Mouse (Mus musculus) adrenal gland, postnatal 25 days (tissue): ENCODE results near the gene Adamts20. TPM values are rescaled to one million over a fixed set of nuclear protein-coding genes. Genes with fewer than 3 reads are reported as not detected.
"Not testable (repeated sequence)": the region's sequence is repeated elsewhere in the genome, so short reads cannot be mapped to it uniquely, and the experiment has no call there.

Experiments
- DNase-seq: peaks from one replicate; pipeline ENCODE4 v3.0.0; 2021; ENCODE audit warnings: mixed read lengths
- long read RNA-seq: library from polyadenylated mRNA; stranded (forward); transcript quantifications from one replicate; pipeline ENCODE4 v2.0.0, GENCODE M21; 2021
- total RNA-seq: library from RNA; stranded (reverse); gene quantifications from 2 replicates; pipeline ENCODE4 v1.2.3, GENCODE M21; 2021

Adamts20 gene
- 1.8 and 2.3 TPM in 2 replicates for total RNA-seq
- long read RNA-seq, full-length matches to known transcripts = 3 of 4 reads
- long read RNA-seq, partial matches to known transcripts = 0 of 4 reads
- long read RNA-seq, other reads (novel, unspliced or antisense) = 1 of 4 reads

DNA sequence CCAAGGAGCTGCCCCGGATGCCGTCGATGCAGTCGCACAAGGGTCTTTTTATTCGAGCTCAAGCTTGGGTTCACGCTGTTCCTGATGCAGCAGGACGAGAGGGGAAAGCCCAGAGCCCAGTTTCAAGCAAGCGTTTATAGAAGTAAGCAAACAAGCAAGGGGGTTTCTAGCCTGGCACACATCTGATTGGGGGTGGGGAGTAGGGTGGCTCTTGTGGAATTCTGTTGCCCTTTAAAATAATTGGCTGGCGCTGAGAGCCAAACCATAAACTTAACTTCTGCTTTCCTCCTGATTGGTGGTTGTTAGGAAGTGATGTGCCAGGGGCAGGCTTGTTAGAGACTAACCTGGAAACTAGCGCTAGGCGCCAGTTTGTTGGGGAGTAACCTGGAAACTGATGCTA lies at the start of gene Adamts20:
Gene Adamts20, minus strand, starts transcription at position 101 of the 400 bp plus-strand sequence.
- DNase-seq = no peak

DNA sequence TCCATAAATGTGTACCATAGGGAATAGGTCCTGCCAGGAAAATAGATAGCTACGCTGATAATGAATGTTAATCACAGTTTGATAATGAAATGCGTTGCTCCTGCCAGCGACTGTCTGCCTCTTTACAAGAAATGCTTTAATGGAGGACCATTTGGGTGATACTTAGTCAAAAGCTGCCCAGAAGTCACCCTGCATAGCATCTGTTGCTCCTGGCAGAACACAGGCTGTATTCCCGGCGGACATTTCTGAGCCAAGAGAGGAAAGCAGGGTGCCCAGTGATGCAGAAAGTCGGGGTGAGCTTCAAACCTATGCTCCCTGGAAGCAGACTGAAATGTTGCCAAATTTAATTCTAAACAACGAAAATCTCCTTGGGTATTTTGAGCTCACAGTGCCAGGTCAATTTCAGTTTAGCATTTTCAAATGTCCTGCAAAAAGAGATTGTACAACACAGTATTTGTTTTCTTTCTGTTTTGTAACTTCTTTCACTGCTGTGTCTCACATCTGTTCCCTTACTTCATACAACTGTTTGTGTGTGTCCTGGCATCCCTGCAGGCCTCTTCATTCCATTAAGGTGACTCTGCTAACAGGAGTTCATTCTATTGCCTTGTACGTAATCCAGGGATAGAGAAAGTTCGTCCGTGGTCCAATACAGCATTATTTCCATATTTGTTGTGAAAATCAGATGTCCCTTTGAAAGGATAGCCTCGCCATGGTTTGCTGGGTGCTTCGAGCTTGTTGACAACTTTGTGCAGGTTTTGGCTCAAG lies 38.4 kb upstream of the Adamts20 start:
- DNase-seq = no peak

DNA sequence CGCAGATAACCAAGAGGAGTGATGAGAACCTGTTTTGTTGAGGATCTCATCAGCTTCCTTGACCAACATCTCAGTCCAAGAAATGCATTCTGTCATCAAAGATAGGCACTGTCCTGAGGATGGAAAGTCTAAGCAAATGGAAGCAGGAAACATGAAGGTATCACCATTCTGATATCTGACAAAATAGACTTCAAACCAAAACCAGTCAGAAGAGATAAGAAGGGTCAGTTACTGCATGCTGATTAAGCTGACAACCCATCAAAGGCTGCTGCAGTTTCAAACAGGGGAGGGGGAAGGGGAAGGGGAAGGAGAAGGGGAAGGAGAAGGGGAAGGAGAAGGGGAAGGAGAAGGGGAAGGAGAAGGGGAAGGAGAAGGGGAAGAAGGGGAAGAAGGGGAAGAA lies 34.0 kb upstream of the Adamts20 start:
- DNase-seq = no peak

DNA sequence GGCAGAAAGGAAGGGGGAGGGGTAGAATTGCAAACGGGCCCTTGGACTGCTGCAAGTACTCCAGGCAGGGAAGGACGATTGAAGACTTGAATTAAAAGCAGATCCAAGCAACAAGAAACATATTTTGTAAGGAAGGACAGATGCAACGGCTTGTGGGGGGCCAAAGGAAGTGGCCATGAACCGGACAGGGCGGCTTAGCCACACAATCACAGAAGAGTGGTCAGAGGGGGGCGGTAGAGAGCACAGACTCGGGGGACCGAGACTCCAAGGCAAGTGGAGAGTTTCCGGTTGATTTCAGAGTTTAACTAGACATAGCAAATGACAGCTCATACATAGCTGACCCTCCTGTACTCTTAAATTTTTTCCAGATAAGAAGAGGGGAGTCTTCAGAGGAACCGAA lies 30.7 kb upstream of the Adamts20 start:
- DNase-seq = no peak

DNA sequence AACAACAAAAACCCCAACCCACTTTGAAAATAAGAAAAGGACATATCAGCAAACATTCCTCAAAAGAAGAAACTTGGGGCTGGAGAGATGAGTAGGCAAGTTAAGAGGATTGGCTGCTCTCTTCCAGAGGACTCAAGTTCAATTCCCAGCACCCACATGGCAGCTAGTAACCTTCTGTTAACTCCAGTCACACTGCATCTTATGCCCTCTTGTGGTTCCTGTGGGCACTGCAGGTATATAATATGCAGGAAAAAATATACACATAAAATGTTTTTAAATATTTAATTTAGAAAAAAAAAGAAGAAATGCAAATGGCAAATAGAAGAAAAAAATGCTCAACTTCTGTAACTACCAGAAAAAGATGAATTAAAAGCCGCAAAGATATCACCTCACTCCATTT lies 29.2 kb upstream of the Adamts20 start:
- no peak for DNase-seq

DNA sequence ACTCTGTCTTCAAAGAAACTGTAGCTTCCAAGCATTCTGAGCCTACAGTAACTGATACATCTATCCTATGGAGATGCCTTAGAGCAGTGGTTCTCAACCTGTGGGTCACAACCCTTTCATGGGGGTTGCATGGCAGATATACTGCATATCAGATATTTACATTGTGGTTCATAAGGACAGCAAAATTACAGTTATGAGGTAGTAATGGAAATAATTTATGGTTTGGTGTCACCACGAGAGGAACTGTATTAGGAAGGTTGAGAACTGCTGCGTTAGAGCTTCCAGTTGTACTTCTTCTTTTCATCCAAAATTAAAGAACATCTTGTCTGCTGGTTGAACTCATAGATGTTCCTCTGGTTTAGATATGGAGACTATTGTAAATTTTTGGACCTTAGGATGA lies 24.2 kb upstream of the Adamts20 start:
- DNase-seq = no peak

DNA sequence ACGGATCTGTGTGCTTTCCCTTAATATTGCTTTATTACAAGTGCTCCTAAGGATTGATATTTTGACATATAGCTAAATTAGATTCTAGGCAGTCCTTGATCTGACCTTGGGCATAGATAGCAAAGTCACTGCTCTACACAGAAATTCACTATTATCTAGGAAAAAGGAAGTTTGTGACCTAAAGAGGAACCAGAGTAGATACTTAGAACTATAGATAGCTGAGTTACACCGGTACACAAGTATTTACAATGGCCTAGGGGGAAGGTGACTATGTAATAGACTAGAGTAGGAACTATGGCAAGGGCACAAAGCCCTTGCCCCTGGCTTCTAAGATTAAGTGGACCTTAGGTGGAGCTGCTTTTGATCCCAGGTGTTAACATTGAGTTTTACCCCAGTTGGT lies 22.8 kb upstream of the Adamts20 start:
- DNase-seq = not testable (repeated sequence)

DNA sequence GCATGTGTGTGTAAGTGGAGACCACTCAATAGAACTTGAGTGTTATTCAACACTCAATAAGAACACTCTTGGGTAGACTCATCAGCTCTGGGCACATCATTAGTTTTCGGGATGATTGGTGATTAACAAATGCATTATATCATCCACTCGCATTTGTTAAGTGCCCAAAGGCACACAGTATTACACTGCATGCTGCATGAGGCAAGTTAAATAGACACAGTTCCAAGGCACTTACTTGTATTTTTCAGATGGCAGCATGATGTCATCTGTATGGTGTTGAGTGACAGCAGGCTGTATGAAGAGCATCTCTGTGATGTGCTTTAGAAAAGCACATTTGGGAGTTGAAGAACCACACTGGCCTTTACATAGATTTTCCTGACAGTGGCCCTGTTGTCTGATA lies 17.3 kb upstream of the Adamts20 start:
- no peak for DNase-seq

DNA sequence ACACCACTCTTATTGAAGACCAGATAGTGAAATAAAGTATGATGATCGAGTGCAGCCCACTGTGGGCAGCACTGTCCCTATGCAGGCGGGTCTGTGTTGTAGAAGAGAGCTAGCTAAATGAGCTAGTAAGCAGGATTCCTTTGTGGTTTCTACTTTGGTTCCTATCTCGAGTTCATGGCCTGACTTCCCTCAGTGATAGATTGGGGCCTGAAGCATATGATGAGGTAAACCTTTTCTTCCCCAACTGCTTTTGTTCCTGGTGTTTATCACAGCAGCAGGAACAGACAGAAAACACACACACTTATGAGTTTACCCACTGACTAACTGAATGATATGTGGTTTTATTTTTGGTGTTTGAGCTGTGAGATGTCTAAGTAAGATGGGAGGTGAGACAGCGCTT lies 15.6 kb upstream of the Adamts20 start:
- no peak for DNase-seq

DNA sequence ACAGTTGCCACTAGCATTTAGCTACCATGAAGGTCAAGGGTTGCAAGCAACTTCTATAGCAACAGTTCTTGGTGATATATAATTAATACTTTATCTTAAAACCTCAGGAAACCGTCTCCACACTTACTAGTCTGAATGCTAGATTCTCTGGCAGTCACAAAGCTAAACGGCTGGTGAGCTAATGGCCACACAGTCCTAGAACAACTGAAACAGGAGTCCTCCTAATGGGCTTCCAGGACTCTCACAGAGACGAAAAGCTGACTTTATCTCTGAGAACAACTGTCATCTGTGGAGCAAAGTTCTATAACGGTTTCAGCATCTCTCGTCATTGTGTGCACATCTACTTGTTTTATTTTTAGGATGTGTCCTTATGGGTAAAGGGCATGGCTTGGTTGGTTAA lies 15.0 kb upstream of the Adamts20 start:
- DNase-seq = no peak

DNA sequence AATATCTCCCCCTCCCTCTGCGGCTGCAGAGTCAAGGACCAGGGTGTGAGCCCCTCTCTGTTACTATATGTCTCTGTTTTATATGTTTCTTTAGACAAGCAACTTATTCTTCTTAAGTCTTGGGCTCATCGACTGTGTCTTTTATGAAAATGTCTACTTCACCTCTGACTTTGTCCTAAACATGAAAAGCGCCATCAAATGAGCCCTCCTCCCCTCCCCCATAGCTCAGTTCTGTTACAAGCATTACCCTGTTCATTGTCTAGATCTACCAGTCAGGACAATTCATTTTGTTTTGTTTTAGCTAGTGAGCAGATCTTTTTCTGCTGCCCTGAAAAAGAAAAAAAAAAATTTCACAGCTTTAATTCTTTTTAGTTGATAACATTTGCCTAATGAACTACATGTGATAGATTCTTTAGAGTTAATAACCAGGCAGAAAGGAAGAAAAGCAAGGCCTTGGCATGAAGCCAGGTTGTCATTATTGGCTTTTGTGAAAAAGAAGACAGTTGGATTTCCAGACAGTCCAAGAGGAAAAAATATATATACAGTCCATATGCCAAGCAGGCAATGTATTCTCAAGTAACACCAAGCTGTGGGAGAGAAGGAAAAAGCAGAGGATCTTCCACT lies 14.4 kb upstream of the Adamts20 start:
- no peak for DNase-seq

DNA sequence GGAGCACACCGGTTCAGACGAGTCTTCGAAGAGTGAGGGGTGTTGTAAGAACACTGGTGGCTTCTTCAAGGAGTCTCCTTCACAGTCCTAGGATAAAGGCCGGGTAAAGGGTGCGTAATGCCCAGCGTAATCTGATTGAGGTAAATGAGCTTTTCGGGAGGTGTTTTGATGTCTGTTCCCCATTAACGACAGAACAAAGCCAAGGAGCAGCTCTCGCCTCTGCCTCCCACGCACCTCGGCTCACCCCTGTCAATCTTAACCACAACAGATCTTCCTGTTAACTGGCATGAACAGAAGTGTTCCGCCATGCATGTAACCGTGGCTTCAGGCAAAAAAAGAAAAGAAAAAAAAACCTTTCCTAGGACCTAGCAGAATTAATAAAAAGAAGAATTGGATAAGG lies 13.5 kb upstream of the Adamts20 start:
- no peak for DNase-seq

DNA sequence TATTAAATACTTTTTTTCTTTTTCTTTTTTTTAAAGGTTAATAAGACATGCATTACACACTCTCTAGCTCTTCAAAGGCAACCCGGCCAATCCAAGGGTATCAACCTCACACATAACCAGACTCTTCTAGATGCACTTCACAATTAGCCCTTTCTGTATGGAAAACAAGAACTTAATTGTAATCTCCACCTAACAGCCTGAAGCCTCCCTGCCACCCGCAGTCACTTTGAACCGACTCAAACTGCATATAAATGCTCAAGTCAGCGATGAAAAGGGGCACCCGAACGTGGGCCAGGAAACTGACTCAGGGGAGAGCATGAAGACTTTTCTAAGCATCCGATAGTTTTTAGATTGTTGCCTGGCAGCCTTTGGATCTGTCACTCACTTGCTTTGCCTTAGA lies 12.1 kb upstream of the Adamts20 start:
- DNase-seq = no peak

DNA sequence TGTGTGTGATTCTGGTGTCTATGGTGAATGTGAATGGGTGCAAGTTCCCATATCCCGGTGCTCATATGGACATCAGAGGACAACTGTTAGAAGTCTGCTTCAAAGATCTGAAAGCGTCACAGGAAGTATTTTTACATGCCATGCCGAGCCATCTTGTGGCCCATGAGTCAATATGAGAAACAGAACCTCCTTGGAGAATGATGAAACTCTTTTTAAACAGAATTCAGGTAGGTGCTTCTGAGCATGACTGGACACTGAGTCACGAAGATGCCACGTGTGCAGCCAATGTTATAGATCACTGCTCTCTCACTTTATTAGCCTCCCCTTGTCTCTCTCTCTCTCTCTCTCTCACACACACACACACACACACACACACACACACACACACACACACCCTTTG lies 10.8 kb upstream of the Adamts20 start:
- no peak for DNase-seq

DNA sequence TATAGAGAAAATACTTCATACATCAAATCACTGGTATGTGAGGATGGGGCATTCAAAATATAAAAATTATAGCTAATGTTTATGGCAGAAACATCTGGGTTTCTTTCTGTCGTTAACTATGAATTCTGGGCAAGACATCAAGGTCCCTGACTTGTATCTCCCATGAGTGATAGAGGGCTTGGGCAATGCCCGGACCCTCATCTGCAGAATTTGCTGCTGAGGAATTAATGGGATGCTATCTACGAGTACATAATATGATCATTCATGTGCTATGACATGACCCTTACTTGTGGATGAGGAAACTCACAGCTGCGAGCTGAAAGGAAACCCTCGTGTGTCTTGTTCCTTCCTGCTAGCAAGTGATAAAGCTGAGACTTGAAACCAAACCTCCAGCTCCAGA lies 5.1 kb upstream of the Adamts20 start:
- DNase-seq = no peak

DNA sequence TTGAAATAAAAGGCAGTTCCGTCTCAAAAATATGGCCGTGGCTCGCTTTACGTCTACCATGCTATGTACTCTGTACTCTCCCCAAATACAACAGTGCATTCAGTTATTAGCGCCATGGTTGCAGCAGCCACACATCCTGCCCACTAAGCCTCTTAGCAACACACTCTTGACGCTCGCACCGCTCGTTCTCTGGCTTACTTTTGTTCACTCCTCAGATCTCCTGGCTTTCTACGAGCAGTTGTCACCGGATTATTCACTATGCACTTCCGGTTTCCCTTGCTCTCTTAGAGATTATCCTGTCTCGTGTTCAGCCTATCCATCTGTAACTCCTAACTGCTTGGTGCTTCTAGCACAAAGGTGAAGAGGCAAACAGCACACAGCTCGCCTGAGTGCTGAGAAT lies 337 bp downstream of the Adamts20 start:
- DNase-seq = no peak

DNA sequence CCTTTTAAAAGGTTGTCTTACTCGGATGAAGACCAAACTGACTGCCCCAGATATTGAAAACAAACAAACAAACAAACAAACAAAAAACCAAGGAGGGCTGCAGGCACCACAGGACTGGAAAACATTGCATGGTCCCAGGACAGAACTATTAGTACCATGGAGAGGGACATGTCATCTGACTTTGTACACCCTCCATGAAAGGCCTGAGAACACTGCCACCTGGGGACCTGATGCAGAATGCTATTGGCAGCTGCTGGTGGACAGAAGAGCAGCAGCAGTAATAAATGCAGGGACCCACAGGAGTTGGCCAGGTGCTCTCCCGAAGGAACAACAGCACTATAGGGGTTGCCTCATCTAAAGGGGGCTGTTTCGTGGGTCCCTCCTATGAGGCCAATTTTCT lies 2.0 kb downstream of the Adamts20 start:
- peak; percentile 28 for DNase-seq

DNA sequence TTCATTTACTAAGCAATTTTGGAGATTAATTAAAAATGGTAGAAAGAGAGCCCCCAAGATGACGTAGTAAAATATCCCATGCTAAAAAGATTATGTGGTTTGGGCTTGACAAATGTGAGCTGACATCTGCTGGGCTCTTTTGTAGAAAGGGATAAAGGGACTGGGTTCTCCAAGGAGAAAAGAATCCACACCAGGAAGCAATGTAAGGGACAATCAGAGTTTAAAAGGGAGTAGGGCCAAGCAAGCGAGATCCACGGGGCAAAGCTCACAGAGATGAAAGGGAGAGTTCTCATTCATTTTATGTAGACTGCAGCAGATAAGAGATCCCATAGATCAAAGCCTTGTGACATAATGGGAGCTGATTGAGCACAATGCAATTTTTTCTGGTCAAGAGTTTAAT lies 3.0 kb downstream of the Adamts20 start:
- no peak for DNase-seq

DNA sequence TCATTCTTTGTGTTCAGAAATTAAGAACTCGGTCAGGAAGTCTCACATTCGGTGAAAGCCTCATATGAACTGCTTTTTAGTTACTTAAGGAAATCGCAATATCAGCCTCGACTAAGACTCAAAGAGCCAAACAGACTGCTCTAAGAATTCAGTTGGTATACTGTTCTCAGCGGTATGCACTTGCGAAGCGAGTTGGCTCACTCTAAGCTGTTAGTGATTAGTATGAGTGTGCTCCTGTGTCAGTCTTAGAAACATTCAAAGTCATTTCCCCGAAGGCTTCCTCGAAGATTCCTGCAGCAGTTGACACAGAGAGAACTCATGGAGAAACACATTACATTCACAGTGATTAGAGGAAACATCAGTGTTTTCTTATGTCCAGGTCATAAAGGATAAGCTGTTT lies 4.1 kb downstream of the Adamts20 start:
- no peak for DNase-seq

DNA sequence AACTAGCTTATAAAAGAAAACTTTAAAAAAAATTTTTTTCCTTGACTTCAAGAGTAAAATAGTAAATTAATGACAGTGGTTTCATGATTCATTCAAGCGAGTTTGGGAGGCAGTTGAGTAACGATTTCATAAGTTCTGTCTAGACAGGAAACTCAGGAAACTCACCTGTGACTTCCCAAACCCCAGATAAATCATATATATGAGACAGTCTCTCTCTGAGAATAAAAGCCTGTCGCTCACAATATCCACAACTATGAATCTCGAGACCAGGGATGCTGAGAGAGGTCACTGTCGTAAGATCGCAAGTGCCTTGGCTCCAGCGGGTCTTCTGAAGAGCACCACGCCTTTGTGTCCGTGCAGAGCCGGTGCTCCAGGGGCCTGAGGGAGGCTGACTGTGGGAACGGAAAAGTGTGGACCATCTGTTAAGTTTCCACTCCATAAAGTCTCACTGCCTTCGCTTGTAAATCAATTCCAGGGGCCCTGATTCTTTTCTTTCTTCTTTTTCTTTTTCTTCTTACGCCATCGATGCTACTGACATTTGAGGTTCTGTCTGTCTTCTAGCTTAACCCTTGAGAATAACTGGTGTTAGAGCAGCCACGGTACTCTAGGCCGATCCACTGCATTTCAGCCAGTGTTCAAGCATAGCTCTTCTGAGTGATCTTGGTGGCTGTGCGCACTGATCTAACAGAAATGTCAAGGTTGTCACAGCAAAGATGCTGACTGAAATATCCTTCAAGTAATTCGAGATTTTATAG lies 7.4 kb downstream of the Adamts20 start:
- DNase-seq = no peak

DNA sequence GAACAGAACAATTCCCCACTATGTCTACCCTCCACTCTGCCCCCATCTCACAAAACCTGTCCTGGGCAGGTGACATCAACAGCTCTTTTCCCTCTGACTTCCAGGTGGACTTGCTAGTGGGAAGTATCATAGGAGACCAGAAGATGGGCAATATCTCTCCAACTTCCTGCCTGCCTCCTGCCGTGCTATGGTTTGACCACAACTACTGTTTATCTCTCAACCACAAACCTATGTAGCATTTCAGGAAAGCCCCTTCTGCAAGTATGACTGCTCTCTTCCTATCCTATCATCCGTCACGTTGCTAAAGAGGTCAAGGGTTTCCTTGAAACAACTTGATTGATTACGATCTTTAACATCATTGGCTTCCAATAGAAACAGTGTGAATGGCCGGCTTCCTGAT lies 12.4 kb downstream of the Adamts20 start:
- DNase-seq = no peak

DNA sequence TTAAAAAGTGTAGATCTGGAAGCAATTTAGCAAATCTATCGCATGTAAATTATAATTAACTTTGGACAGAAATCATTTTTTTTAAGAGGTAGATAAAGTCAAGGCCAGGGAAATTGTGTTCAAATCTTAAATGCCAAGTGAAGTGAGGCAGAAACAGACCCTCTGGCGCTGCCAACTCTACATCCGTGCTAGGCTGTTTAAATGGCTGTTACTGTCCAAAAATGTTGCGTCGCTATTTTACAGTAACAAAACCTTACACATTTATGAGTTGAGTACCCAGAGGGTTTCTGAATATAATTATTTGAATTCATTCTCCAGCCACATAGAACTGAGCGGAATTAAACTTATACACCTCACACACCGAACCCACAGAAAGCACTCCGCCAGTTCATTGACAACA lies 13.6 kb downstream of the Adamts20 start:
- DNase-seq = no peak

DNA sequence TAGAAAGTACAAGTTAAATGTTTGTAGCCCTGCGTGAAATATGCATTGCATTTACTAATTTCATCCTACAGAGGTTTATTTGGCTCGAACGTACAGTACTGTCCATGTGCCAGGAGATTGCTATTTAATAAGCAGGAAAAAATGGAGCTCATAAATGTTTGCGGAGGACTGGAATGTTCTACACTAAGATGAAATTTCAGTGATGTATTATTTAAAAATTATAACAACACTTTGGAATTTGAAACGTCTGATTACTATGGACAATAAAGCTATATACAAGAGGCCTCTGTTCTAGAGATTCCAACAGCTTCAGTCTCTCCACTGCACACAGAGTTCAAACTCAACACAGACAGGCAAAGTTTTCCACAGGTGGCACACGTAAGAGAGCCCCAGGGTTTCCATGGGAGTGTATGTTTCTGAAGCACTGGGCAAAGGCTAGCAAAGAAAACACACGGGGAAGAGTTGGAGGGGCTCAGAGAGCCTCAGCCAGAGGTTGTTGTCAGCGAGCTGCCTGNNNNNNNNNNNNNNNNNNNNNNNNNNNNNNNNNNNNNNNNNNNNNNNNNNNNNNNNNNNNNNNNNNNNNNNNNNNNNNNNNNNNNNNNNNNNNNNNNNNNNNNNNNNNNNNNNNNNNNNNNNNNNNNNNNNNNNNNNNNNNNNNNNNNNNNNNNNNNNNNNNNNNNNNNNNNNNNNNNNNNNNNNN lies 20.6 kb downstream of the Adamts20 start:
- DNase-seq = no peak
